Mouse (Mus musculus): ENCODE measurements around the gene Zfp667. TPM values are rescaled to one million over a fixed set of nuclear protein-coding genes. Genes with fewer than 3 reads are reported as not detected.
A peak's percentile ranks its signal among the peaks of the same experiment; 100 is the strongest.

Gene Zfp667
- polyA plus RNA-seq, 1 experiment from 2014 or later: 7.1 TPM

DNA sequence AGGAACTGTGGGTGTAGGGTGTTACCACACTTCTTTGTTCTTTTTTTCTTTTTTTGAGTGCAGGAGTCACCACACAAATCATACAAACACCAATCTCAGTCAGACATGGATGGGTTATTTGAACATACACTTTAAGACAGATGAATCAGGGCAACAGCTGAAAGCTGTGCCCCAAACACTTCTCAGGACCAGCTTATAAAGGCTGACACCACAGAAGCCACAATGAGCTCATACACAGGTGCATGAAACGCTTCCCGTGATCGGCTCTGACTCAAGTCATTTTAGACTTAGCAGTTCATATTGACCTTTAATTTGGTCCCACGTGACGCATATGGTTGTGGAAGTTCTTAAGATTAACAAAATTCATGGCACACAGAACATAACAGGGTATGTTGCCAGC is 53.5 kb downstream of the Zfp667 start:
- no peaks in the 10 kb centered on the region for H3K27me3 ChIP-seq
- 76% methylated on average over 5 of the region's 5 CpGs for WGBS
- H3K9me3 ChIP-seq: no peaks in the 10 kb centered on the region
- H3K4me2 ChIP-seq: no peak overlapping the region
- H3K4me1 ChIP-seq: peaks cover 4% of the 10 kb centered on the region; the same call in 1 of the 2 replicates
- H3K27ac ChIP-seq: no peak overlapping the region
- H3K36me3 ChIP-seq: no peaks in the 10 kb centered on the region
- no peak for ATAC-seq (ENCODE audit: borderline replicate concordance, extremely low read depth, low FRiP score, low TSS enrichment)
- no peak overlapping the region for H3K9ac ChIP-seq
- no peak overlapping the region for H3K4me3 ChIP-seq

DNA sequence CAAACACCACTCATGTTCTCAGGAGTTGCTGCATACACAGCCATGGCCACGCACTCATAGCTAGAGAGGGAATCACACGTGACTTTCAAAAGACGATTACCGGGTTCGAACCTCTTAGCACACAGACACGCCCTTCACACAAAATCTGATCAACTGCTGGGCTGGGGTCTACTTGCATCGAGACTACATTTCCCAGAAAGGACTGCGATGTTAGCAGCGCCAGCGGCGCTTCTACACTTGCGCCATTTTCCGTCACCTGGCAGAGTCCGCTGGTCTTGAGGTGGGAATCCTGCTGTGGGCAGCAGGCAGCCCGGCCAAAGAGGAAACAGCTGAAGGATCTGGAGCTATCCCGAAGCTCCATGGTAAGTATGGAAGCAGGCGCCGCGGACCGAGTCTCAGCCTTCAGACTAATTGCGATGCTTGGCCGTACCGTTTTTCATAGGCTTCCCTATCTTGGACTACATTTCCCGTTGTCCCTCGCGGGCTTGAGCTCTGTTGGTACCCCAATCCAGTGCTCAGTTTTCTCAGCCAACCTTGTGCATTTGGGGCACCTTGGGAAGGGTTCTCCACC is 57.2 kb downstream of the Zfp667 start, which contains the start of gene Gm3854:
Gene Gm3854 (plus strand): TSS at position 259 of the 571 bp plus-strand sequence.
- peaks cover 4% of the 10 kb centered on the region; the same call in 1 of the 2 replicates for H3K4me1 ChIP-seq
- peak within 1 kb of the TSS; percentile 60 for H3K4me3 ChIP-seq
- under 1% methylated on average over 26 of the region's 26 CpGs for WGBS
- no peak within 1 kb of the TSS for H3K27ac ChIP-seq
- peak; percentile 89 for ATAC-seq (ENCODE audit: borderline replicate concordance, extremely low read depth, low FRiP score, low TSS enrichment)
- H3K9ac ChIP-seq: peak within 1 kb of the TSS; percentile 45
- H3K9me3 ChIP-seq: no peaks in the 10 kb centered on the region
- H3K4me2 ChIP-seq: peak within 1 kb of the TSS; percentile 52
- H3K36me3 ChIP-seq: no peaks in the 10 kb centered on the region
- no peaks in the 10 kb centered on the region for H3K27me3 ChIP-seq

DNA sequence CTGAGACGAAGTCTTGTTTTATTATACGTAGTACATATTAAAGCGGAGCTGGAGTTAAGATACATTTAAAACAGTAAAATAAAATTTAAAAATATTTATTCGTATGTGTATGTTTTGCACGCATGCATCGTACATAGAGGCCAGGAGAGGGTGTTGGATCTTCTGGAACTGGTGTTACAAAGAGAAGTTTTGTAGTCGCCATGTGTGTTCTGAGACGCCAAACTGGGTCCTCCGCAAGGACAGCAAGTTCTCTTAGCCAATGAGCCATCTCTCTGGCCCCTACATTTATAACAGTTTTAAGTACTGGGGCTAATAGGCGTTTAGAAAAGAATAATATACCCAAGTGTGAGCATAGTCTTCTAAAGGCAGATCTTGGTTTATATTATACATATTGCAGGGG is 57.7 kb downstream of the Zfp667 start:
- 27% methylated on average over 10 of the region's 10 CpGs for WGBS
- Histone ChIP-seq H3K4me3 (peak overlapping the region; percentile 60), H3K36me3 (no peaks in the 10 kb centered on the region), H3K27ac (no peak overlapping the region), H3K27me3 (no peaks in the 10 kb centered on the region), H3K9me3 (no peaks in the 10 kb centered on the region), H3K4me2 (peak overlapping the region; percentile 52), H3K4me1 (peaks cover 4% of the 10 kb centered on the region; the same call in 1 of the 2 replicates), H3K9ac (no peak overlapping the region)
- peak; percentile 6; the same call in 1 of the 2 replicates for ATAC-seq (ENCODE audit: borderline replicate concordance, extremely low read depth, low FRiP score, low TSS enrichment)

Other genes with a start within 250 kb of the Zfp667 start
- not detected in 2 replicates for gene Nlrp4c, start 241.4 kb upstream of the Zfp667 start, polyA plus RNA-seq (2015; fragmentation: Nextera tagmentation; extraction: Ambion mirVana)
- 24.6 and 25.4 TPM in 2 replicates for gene Zfp787, start 130.6 kb upstream of the Zfp667 start, polyA plus RNA-seq (2015; fragmentation: Nextera tagmentation; extraction: Ambion mirVana)
- 55.8 and 62.2 TPM in 2 replicates for gene Zfp444, start 114.4 kb upstream of the Zfp667 start, polyA plus RNA-seq (2015; fragmentation: Nextera tagmentation; extraction: Ambion mirVana)
- gene Galp, start 89.5 kb upstream of the Zfp667 start, polyA plus RNA-seq (2015; fragmentation: Nextera tagmentation; extraction: Ambion mirVana): not detected in 2 replicates
- not detected in 2 replicates for gene Zscan5b, start 64.3 kb upstream of the Zfp667 start, polyA plus RNA-seq (2015; fragmentation: Nextera tagmentation; extraction: Ambion mirVana)
- gene Epp13, start 33.9 kb upstream of the Zfp667 start, polyA plus RNA-seq (2015; fragmentation: Nextera tagmentation; extraction: Ambion mirVana): 0.25 TPM in 1 of 2 replicates, not detected in the other
- 5.6 and 7.3 TPM in 2 replicates for gene Zfp583, start 44.7 kb downstream of the Zfp667 start, polyA plus RNA-seq (2015; fragmentation: Nextera tagmentation; extraction: Ambion mirVana)
- gene Gm3854, start 57.2 kb downstream of the Zfp667 start, polyA plus RNA-seq (2015; fragmentation: Nextera tagmentation; extraction: Ambion mirVana): 1.5 and 1.6 TPM in 2 replicates
- 3.4 TPM in 2 replicates for gene Zfp78, start 76.7 kb downstream of the Zfp667 start, polyA plus RNA-seq (2015; fragmentation: Nextera tagmentation; extraction: Ambion mirVana)
- 9.4 and 9.6 TPM in 2 replicates for gene Zfp28, start 96.7 kb downstream of the Zfp667 start, polyA plus RNA-seq (2015; fragmentation: Nextera tagmentation; extraction: Ambion mirVana)
- 0.20 TPM in 1 of 2 replicates, not detected in the other for gene Smim17, start 112.1 kb downstream of the Zfp667 start, polyA plus RNA-seq (2015; fragmentation: Nextera tagmentation; extraction: Ambion mirVana)
- 0.04 TPM in 2 replicates for gene Gm20715, start 123.7 kb downstream of the Zfp667 start, polyA plus RNA-seq (2015; fragmentation: Nextera tagmentation; extraction: Ambion mirVana)
- gene Olfr1344, start 152.1 kb downstream of the Zfp667 start, polyA plus RNA-seq (2015; fragmentation: Nextera tagmentation; extraction: Ambion mirVana): not detected in 2 replicates
- not detected in 2 replicates for gene Olfr1336, start 169.6 kb downstream of the Zfp667 start, polyA plus RNA-seq (2015; fragmentation: Nextera tagmentation; extraction: Ambion mirVana)
- gene Olfr1346, start 180.5 kb downstream of the Zfp667 start, polyA plus RNA-seq (2015; fragmentation: Nextera tagmentation; extraction: Ambion mirVana): not detected in 2 replicates
- not detected in 2 replicates for gene Olfr5, start 200.4 kb downstream of the Zfp667 start, polyA plus RNA-seq (2015; fragmentation: Nextera tagmentation; extraction: Ambion mirVana)
- not detected in 2 replicates for gene Olfr1347, start 213.2 kb downstream of the Zfp667 start, polyA plus RNA-seq (2015; fragmentation: Nextera tagmentation; extraction: Ambion mirVana)
- gene Olfr1348, start 222.2 kb downstream of the Zfp667 start, polyA plus RNA-seq (2015; fragmentation: Nextera tagmentation; extraction: Ambion mirVana): not detected in 2 replicates
- gene Olfr1349, start 236.4 kb downstream of the Zfp667 start, polyA plus RNA-seq (2015; fragmentation: Nextera tagmentation; extraction: Ambion mirVana): not detected in 2 replicates

Data from lung, embryonic 15.5 days (tissue).